Mouse (Mus musculus): ENCODE data around the gene Adgrg1.

DNA sequence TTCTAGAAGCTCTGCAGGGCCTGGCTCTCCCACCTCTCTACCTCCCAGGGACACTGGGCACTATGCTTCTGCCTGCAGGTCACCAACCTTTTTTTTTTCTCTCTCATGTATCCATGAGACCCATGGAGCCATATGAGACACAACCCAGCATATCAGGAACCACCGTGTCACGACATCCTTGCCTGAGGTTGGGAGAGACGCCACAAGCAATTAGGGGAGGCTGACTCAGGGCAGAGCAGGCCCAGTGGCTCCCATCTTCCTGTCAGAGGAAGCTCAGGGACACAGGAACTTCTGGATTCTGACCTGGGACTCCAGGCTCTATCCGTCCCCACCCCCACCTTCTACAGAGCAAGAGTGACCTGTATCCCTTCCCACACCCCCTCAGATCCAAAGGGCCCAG is 41.3 kb downstream of the Adgrg1 start:
- TF ChIP-seq EP300 (IDR thresholded peaks at IDR 0.05) (no peak), CTCF (IDR thresholded peaks at IDR 0.05) (no peak)

Data from lung, postnatal 0 days (tissue).